Mouse (Mus musculus): ENCODE data around the gene Asap3. TPM values are rescaled to one million over a fixed set of nuclear protein-coding genes. Genes with fewer than 3 reads are reported as not detected.

Gene Asap3
- polyA plus RNA-seq, 1 experiment from 2014 or later, result 11.8 TPM

GRCm38 (mm10) chr4:136210931-136211330, 4.8 kb downstream of the Asap3 start:
- no peak overlapping the region for H3K27ac ChIP-seq
- H3K4me3 ChIP-seq, result no peak overlapping the region
- 75% methylated on average over 9 of the region's 9 CpGs for WGBS
- no peak for ATAC-seq (ENCODE audit: low FRiP score)
- no peaks in the 10 kb centered on the region for H3K9me3 ChIP-seq (replicated peaks)
- H3K9ac ChIP-seq, result no peak overlapping the region
- H3K27me3 ChIP-seq, result peaks cover 6% of the 10 kb centered on the region; the same call in 1 of the 2 replicates
- no peak overlapping the region for H3K4me2 ChIP-seq (replicated peaks)
- H3K36me3 ChIP-seq, result no peaks in the 10 kb centered on the region; the same call in 1 of the 2 replicates
- peaks cover 14% of the 10 kb centered on the region for H3K4me1 ChIP-seq

- Histone ChIP-seq H3K4me1 (peaks cover 18% of the 10 kb centered on the region), H3K9me3 (replicated peaks) (no peaks in the 10 kb centered on the region), H3K27me3 (no peaks in the 10 kb centered on the region), H3K27ac (no peak overlapping the region), H3K4me2 (replicated peaks) (no peak overlapping the region), H3K4me3 (no peak overlapping the region), H3K9ac (no peak overlapping the region), H3K36me3 (no peaks in the 10 kb centered on the region; the same call in 1 of the 2 replicates)
- ATAC-seq (ENCODE audit: low FRiP score), result no peak
- 76% methylated on average over 7 of the region's 7 CpGs for WGBS
These were observed 7.5 kb downstream of the Asap3 start for GRCm38 (mm10) chr4:136213629-136214028.

DNA sequence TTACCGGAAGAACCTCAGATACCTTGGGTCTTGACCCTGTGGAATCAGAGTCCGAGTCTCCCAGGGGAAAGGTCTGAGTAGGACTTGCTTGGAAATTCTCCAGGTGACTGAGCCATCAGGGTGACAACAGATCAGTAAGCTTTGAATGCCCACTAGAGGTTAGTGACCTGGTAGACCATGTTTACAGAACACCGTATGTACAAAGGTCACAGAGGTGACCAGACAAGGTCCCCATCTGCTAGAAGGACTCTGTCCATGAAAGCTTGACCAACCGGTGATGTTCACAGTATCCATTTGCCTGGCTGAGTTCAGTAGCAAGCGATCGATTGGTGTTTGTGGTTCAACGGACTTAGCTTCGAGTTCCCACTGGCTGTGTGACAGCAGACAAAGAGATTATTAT, 8.7 kb downstream of the Asap3 start:
- Histone ChIP-seq H3K36me3 (no peaks in the 10 kb centered on the region; the same call in 1 of the 2 replicates), H3K4me2 (replicated peaks) (no peak overlapping the region), H3K4me3 (no peak overlapping the region), H3K9me3 (replicated peaks) (no peaks in the 10 kb centered on the region), H3K9ac (no peak overlapping the region), H3K27ac (no peak overlapping the region), H3K4me1 (peaks cover 30% of the 10 kb centered on the region), H3K27me3 (peaks cover 12% of the 10 kb centered on the region; the same call in 1 of the 2 replicates)
- ATAC-seq (ENCODE audit: low FRiP score), result no peak
- WGBS, result 79% methylated on average over 8 of the region's 8 CpGs

GRCm38 (mm10) chr4:136215576-136215975, 9.4 kb downstream of the Asap3 start:
- no peak for ATAC-seq (ENCODE audit: low FRiP score)
- peaks cover 37% of the 10 kb centered on the region for H3K4me1 ChIP-seq
- no peak overlapping the region for H3K4me2 ChIP-seq (replicated peaks)
- H3K27ac ChIP-seq, result 0 out of 2 replicates have a peak overlapping the region, but pooled peaks have one; percentile 7
- H3K36me3 ChIP-seq, result no peaks in the 10 kb centered on the region; the same call in 1 of the 2 replicates
- no peaks in the 10 kb centered on the region for H3K9me3 ChIP-seq (replicated peaks)
- no peak overlapping the region for H3K4me3 ChIP-seq
- no peak overlapping the region for H3K9ac ChIP-seq
- peaks cover 15% of the 10 kb centered on the region; the same call in 1 of the 2 replicates for H3K27me3 ChIP-seq
- whole genome bisulfite sequencing, result 85% methylated on average over 8 of the region's 8 CpGs

DNA sequence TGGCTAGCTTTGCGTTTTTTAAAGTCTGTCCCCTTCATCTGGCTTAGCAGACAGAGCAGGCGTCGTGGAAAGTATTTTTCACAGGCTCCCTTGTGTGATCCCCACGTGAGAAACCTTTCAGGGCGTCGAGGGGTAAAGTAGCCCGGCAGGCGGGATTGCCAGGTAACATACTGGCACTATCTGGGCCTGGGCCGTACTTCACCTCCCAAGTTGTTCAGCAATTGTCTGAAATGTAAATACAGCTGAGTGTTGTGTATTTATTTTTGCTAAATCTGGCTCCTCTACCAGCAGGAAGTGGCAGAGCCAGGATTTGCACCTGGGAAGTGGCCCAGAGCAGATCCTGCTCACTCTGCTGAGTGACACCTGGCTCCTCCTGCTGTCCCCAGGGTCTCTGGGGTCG, 10.9 kb downstream of the Asap3 start:
- ATAC-seq (ENCODE audit: low FRiP score), result no peak
- 64% methylated on average over 10 of the region's 10 CpGs for WGBS
- Histone ChIP-seq H3K4me1 (peaks cover 37% of the 10 kb centered on the region), H3K27me3 (peaks cover 20% of the 10 kb centered on the region; the same call in 1 of the 2 replicates), H3K36me3 (no peaks in the 10 kb centered on the region; the same call in 1 of the 2 replicates), H3K4me2 (replicated peaks) (no peak overlapping the region), H3K4me3 (no peak overlapping the region), H3K27ac (0 out of 2 replicates have a peak overlapping the region, but pooled peaks have one; percentile 25), H3K9me3 (replicated peaks) (no peaks in the 10 kb centered on the region), H3K9ac (no peak overlapping the region)

DNA sequence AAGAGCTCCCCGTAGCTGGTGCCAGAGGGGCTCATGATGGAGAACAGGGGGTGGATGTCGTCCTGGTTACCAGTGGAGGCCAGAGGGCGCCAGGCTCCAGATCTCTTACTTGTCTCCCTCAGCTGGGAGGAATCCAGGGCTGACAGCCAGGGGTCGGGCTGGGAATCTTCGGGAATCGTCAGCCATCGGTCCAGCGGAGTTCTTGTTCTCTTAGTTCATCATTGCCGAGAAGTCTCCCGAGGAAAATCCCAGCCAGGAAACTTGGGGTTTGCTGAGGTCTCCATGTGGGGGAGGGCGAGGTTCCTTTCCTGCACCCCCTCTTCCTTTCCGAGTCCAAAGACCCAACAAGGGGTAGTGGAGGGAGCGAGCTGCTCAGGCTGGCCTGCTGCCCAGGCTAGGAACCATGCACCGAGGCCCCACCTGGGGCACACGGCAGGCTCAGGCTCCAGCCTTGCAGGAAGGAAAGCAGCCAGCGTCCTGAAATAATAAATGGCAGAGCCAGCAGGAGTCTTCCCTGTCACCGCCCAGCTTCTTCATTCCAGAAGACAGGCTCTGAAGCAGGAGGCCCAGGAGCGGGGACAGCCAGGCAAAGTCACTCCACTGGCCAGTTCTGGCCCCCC, 12.5 kb downstream of the Asap3 start:
- 6% methylated on average over 18 of the region's 18 CpGs for WGBS
- no peaks in the 10 kb centered on the region for H3K9me3 ChIP-seq (replicated peaks)
- no peak; the same call in 1 of the 2 replicates for ATAC-seq (ENCODE audit: low FRiP score)
- peaks cover 20% of the 10 kb centered on the region; the same call in 1 of the 2 replicates for H3K27me3 ChIP-seq
- H3K4me1 ChIP-seq, result peaks cover 42% of the 10 kb centered on the region
- peak overlapping the region; percentile 78 for H3K27ac ChIP-seq
- H3K36me3 ChIP-seq, result no peaks in the 10 kb centered on the region; the same call in 1 of the 2 replicates
- no peak overlapping the region for H3K4me3 ChIP-seq
- peak overlapping the region; percentile 26 for H3K4me2 ChIP-seq (replicated peaks)
- no peak overlapping the region for H3K9ac ChIP-seq

GRCm38 (mm10) chr4:136220133-136220775, 14.1 kb downstream of the Asap3 start:
- Histone ChIP-seq H3K27me3 (peaks cover 20% of the 10 kb centered on the region; the same call in 1 of the 2 replicates), H3K27ac (peak overlapping the region; percentile 55; the same call in 1 of the 2 replicates), H3K4me3 (no peak overlapping the region), H3K36me3 (no peaks in the 10 kb centered on the region), H3K9ac (no peak overlapping the region), H3K9me3 (replicated peaks) (no peaks in the 10 kb centered on the region), H3K4me2 (replicated peaks) (peak overlapping the region; percentile 24), H3K4me1 (peaks cover 52% of the 10 kb centered on the region)
- ATAC-seq (ENCODE audit: low FRiP score), result no peak
- 7% methylated on average over 17 of the region's 17 CpGs for WGBS

DNA sequence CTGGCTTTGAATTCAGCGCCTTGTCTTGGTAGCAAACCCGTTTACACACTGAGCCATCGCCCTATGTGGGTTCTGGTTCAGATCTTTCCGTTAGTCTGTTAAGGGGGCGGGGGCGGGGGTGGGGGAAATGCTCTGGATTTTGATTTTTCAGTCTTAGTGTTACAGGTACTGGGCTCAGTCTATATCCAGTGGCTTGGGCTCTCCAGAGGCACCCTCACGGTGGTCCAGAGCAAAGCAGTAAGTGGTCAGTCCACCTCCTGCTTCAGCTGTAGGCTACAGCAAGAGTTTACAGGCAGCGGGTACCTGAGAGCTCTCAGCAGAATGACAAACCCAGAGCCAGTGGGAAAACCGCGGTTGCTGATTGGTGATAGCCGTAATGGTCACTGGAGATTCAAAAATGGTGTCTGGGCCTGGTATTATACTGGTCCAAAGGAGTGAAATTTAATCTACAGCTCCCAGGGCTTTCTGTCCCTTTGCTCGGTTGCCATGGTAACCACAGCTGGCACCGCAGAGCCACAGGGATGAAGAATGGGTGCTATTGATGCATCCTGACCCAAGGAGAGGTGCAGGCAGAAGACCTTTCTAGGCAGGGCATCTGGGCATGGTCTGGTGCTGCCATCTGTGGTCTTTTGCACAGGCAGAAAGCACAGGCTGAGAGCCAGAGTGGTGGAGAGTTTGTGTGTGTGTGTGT, 17.5 kb downstream of the Asap3 start:
- peaks cover 20% of the 10 kb centered on the region; the same call in 1 of the 2 replicates for H3K27me3 ChIP-seq
- H3K27ac ChIP-seq, result peak overlapping the region; percentile 81
- 55% methylated on average over 13 of the region's 13 CpGs for WGBS
- H3K9me3 ChIP-seq (replicated peaks), result no peaks in the 10 kb centered on the region
- ATAC-seq (ENCODE audit: low FRiP score), result peak; percentile 89
- no peak overlapping the region for H3K4me2 ChIP-seq (replicated peaks)
- peaks cover 35% of the 10 kb centered on the region for H3K4me1 ChIP-seq
- H3K4me3 ChIP-seq, result no peak overlapping the region
- H3K36me3 ChIP-seq, result no peaks in the 10 kb centered on the region
- no peak overlapping the region for H3K9ac ChIP-seq

- Histone ChIP-seq H3K27me3 (peaks cover 15% of the 10 kb centered on the region; the same call in 1 of the 2 replicates), H3K9ac (no peak overlapping the region), H3K4me2 (replicated peaks) (no peak overlapping the region), H3K36me3 (no peaks in the 10 kb centered on the region), H3K4me3 (no peak overlapping the region), H3K9me3 (replicated peaks) (no peaks in the 10 kb centered on the region), H3K27ac (peak overlapping the region; percentile 81), H3K4me1 (peaks cover 30% of the 10 kb centered on the region)
- ATAC-seq (ENCODE audit: low FRiP score), result peak; percentile 64
- 53% methylated on average over 5 of the region's 5 CpGs for WGBS
These were observed 18.0 kb downstream of the Asap3 start for GRCm38 (mm10) chr4:136224240-136224559.

GRCm38 (mm10) chr4:136224677-136225460, 18.7 kb downstream of the Asap3 start:
- no peak overlapping the region for H3K9ac ChIP-seq
- H3K27ac ChIP-seq, result peak overlapping the region; percentile 81; the same call in 1 of the 2 replicates
- H3K4me3 ChIP-seq, result no peak overlapping the region
- peaks cover 8% of the 10 kb centered on the region; the same call in 1 of the 2 replicates for H3K27me3 ChIP-seq
- no peak overlapping the region for H3K4me2 ChIP-seq (replicated peaks)
- H3K9me3 ChIP-seq (replicated peaks), result no peaks in the 10 kb centered on the region
- ATAC-seq (ENCODE audit: low FRiP score), result no peak
- H3K4me1 ChIP-seq, result peaks cover 23% of the 10 kb centered on the region
- no peaks in the 10 kb centered on the region for H3K36me3 ChIP-seq
- 79% methylated on average over 23 of the region's 23 CpGs for WGBS

DNA sequence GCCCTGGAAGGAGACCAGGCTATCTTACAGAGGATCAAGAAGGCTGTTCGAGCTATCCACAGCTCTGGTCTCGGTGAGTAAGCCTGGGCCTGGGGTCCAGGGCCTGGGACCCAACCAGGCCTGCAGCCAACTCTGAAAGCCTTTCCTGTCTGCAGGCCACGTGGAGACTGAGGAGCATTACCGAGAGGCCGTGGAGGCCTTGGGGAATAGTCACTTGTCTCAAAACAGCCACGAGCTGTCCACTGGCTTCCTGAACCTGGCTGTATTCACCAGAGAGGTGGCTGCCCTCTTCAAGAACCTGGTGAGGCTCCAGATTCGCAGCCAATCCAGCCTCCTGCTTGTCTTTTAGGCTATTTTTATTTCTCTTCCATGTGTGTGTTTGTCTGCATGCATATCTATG, 21.2 kb downstream of the Asap3 start:
- no peak overlapping the region for H3K9ac ChIP-seq
- H3K9me3 ChIP-seq (replicated peaks), result no peaks in the 10 kb centered on the region
- peaks cover 17% of the 10 kb centered on the region for H3K4me1 ChIP-seq
- no peak overlapping the region for H3K27ac ChIP-seq
- H3K4me2 ChIP-seq (replicated peaks), result no peak overlapping the region
- 76% methylated on average over 7 of the region's 7 CpGs for WGBS
- no peak for ATAC-seq (ENCODE audit: low FRiP score)
- H3K4me3 ChIP-seq, result no peak overlapping the region
- H3K36me3 ChIP-seq, result no peaks in the 10 kb centered on the region
- H3K27me3 ChIP-seq, result no peaks in the 10 kb centered on the region

Data from hindbrain, embryonic 12.5 days (tissue).